Mouse (Mus musculus) spleen, postnatal 36 days (tissue): Measurements from ENCODE around the gene Marveld2.

Experiments
- DNase-seq, 2 experiments: peaks; one replicate each; pipeline ENCODE4 v3.0.0; 2022; ENCODE audit warnings: low spot score in 2 of 2, mixed read lengths in 1 of 2

Gene Marveld2

GRCm38 (mm10) chr13:100616181-100617087 is at the start of gene Marveld2:
Gene Marveld2, minus strand, starts transcription at chr13:100616971.
- peak; percentile 54 to 70 for DNase-seq

- DNase-seq, result peak; percentile 32 to 45
These were observed 43.2 kb upstream of the Marveld2 start for GRCm38 (mm10) chr13:100659864-100660456.

GRCm38 (mm10) chr13:100658091-100658490 is 41.3 kb upstream of the Marveld2 start:
- no peak for DNase-seq

- no peak for DNase-seq
These were observed 34.8 kb upstream of the Marveld2 start, which contains the start of gene Taf9 for GRCm38 (mm10) chr13:100651439-100652186. Gene Taf9, plus strand, starts transcription at chr13:100651579.

GRCm38 (mm10) chr13:100650550-100651438 is 34.0 kb upstream of the Marveld2 start, which contains the start of the genes Ak6 and Rad17:
Gene Ak6, plus strand, starts transcription at chr13:100650979.
Gene Rad17, minus strand, starts transcription at chr13:100651051.
- peak; percentile 92 for DNase-seq

- no peak for DNase-seq
These were observed 31.5 kb upstream of the Marveld2 start for GRCm38 (mm10) chr13:100648223-100648622.

GRCm38 (mm10) chr13:100642471-100643209 is 25.9 kb upstream of the Marveld2 start:
- peak; percentile 9 to 38 for DNase-seq

- no peak for DNase-seq
These were observed 17.4 kb upstream of the Marveld2 start for GRCm38 (mm10) chr13:100634106-100634691.

GRCm38 (mm10) chr13:100622241-100622640 is 5.5 kb upstream of the Marveld2 start:
- DNase-seq, result no peak

GRCm38 (mm10) chr13:100617583-100617982 is 812 bp upstream of the Marveld2 start:
- DNase-seq, result no peak

- no peak for DNase-seq
These were observed 3.9 kb downstream of the Marveld2 start for GRCm38 (mm10) chr13:100612903-100613302.

- no peak for DNase-seq
These were observed 4.5 kb downstream of the Marveld2 start for GRCm38 (mm10) chr13:100612251-100612650.

GRCm38 (mm10) chr13:100611266-100611665 is 5.5 kb downstream of the Marveld2 start:
- no peak for DNase-seq

GRCm38 (mm10) chr13:100607756-100608155 is 9.0 kb downstream of the Marveld2 start:
- DNase-seq, result no peak

- no peak for DNase-seq
These were observed 10.9 kb downstream of the Marveld2 start for GRCm38 (mm10) chr13:100605845-100606244.

- no peak for DNase-seq
These were observed 13.1 kb downstream of the Marveld2 start for GRCm38 (mm10) chr13:100603738-100604095.

- no peak for DNase-seq
These were observed 13.6 kb downstream of the Marveld2 start for GRCm38 (mm10) chr13:100603031-100603737.

- no peak for DNase-seq
These were observed 14.4 kb downstream of the Marveld2 start for GRCm38 (mm10) chr13:100602239-100602902.

GRCm38 (mm10) chr13:100601034-100601433 is 15.7 kb downstream of the Marveld2 start:
- no peak for DNase-seq
